Mouse (Mus musculus) heart, postnatal 14 days (tissue): ENCODE measurements around the gene Tpra1. TPM values are rescaled to one million over a fixed set of nuclear protein-coding genes. Genes with fewer than 3 reads are reported as not detected.

Source experiments
- DNase-seq, 2 experiments: peaks; one replicate each; pipeline ENCODE4 v3.0.0; 2021 to 2022
- intact Hi-C: fragments of 180-260 bp; cut with DNase I; formaldehyde crosslinking; loops from one replicate; pipeline ENCODE4 v1.15.1; 2025
- total RNA-seq, 2 experiments: library from RNA; stranded (reverse); gene quantifications; 2 replicates each; pipeline ENCODE4 v1.2.3; 2021

Tpra1 gene
- total RNA-seq, 2 experiments from 2014 or later = 34.7 to 38.9 TPM

- intact Hi-C loops = no loop called here
- DNase-seq = no peak
Measured at GRCm38 (mm10) chr6:88886417-88886967, 15.6 kb upstream of the Tpra1 start.

DNA sequence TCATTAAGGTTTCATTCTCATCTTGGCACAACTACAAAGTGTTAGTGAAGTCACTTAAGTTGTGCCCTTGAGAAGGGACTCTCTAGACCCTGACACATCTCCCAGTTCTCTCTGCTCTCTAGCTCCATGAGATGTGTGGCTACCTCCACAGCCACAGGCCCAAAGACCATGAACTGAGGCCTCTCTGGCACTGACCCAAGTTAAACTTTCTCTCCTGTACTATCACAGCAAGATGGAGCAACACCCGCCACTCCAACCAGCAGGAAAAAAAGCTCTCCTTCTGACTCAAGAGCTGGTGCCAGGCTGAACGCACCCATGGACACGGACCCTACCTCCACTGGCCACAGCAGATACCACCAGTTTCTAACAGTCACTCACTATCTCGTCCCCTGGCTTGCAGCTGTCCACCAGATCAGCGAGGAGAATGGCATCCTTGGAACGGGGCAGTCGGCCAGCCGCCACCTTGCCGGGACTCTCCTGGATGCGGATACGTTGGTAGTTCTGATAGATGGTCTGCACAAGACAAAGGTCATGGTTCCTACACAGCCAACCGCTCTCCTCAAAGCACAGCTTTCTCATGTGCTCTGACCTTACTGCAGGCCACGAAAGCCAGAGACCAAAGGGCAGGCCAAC lies 12.5 kb upstream of the Tpra1 start:
- intact Hi-C loops = loop anchor here (5.0 kb wide), 1 partner anchor 342 kb away; no protein-coding TSS in a partner anchor
- no peak for DNase-seq

GRCm38 (mm10) chr6:88890832-88891231 lies 11.2 kb upstream of the Tpra1 start:
- DNase-seq = no peak
- intact Hi-C loops = loop anchor here (5.0 kb wide), 1 partner anchor 344 kb away; no protein-coding TSS in a partner anchor

DNA sequence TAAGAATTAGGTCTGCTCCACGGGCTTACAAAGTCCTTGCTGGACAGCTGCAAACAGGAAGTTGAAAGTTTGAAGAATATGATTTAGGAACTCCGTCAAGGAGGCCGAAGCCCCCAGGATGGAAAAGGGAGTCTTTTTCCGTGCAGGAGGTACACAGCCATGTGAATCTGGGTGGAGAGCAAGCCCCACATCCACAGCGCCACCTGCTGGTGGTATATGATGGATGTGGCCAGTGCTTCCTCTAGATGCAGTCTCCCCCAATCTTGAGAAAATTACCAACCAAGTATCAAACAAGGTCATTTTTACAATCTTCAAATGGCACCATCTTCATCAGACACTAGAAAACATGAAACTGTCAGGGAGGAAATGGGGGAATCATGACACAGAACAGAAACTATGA lies 8.5 kb upstream of the Tpra1 start:
- intact Hi-C loops = loop anchor here (5.0 kb wide), 1 partner anchor 346 kb away; no protein-coding TSS in a partner anchor
- DNase-seq = peak; percentile 69 to 78

- no peak for DNase-seq
- intact Hi-C loops = no loop called here
Measured at GRCm38 (mm10) chr6:88895943-88896342, 6.1 kb upstream of the Tpra1 start.

GRCm38 (mm10) chr6:88897246-88897645 lies 4.8 kb upstream of the Tpra1 start:
- intact Hi-C loops = no loop called here
- no peak for DNase-seq

- intact Hi-C loops = no loop called here
Measured at GRCm38 (mm10) chr6:88898534-88899048, 3.5 kb upstream of the Tpra1 start, which contains the start of gene Mcm2. Gene Mcm2, minus strand, starts transcription at chr6:88898780.

DNA sequence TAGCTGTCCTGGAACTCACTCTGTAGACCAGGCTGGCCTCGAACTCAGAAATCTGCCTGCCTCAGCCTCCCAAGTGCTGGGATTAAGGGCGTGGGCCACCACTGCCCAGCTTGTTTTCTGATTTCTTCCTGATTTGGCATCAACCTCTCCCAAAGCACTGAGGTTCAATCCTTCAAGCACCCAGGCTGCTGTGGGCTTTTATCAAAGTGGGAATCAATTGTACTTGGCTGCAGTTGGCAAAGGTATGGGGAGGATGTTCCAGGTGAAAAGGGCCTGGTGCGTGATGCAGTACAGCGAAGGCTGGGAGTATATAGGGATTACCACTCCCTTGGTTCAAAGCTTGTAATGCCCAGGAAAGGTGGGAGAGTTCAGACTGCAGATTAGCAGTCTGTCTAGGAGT lies 3.0 kb upstream of the Tpra1 start:
- intact Hi-C loops = no loop called here

More at GRCm38 (mm10) chr6:88898534-88899048, 3.5 kb upstream of the Tpra1 start, which contains the start of gene Mcm2:
- peak; percentile 92 to 95 for DNase-seq

DNA sequence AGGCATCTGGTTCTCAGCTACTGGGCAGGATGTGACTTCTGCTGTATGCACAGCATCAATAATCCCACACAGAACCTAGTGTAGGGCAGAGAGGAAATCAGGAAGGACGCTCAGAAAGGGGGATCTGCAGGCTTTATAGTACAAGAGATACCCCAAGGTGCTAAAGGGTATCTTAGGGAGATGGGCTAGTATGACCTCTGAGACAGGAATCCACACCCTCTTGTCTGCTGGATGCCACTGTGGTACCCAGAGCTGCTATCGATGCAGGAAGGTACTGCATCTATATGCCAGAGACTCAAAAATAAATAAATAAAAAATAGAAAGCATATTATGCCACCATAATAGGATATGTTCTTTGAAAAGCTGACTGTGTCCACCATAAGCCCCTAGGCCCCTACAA lies 2.4 kb upstream of the Tpra1 start:
- no peak for DNase-seq
- intact Hi-C loops = no loop called here

More for the DNA sequence above, 3.0 kb upstream of the Tpra1 start:
- DNase-seq = no peak

- DNase-seq = no peak
- intact Hi-C loops = no loop called here
Measured at GRCm38 (mm10) chr6:88901471-88901870, 580 bp upstream of the Tpra1 start.

- intact Hi-C loops = no loop called here
- DNase-seq = no peak
Measured at GRCm38 (mm10) chr6:88903708-88904107, 1.7 kb downstream of the Tpra1 start.

DNA sequence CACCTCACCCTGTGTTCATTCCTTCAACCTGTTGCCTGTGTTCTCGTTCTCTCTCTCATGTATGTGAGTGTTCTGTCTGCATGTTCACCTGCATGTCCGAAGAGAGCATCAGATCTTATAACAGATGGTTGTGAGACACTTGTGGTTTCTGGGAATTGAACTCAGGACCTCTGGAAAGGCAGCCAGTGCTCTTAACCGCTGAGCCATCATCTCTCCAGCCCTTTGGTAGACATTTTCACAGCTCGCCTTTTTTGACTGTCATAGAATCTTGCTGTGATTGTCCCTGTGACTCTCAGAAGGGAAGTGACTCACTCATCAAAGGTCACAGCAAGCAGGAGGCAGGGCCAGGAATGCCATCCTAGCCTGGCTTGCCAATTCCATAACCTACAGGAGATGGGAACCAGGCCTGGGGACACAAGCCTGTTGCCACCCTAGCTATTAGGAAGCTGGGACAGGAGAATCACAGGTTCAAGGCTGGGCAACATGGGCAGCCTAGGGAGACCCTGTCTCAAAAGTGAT lies 2.5 kb downstream of the Tpra1 start:
- intact Hi-C loops = no loop called here
- DNase-seq = no peak

DNA sequence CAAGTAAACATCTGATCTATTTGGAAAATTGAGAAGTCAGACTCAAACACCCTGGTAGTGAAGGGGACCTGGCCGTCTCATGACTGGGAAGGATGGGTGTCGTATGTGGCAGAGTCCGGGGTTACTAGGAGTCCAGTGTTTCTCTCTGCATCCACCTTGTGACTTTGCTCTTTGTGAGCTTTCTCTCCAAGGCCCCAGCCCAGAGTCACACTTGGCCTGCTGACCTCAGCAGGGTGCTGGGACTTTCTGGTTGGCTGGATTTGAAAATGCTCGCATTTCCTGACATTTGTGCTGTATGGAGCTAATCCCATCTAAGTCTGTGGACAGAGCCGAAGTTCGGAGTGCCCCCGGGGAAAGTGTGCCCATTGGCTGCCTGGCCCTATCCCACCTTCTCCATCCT lies 3.0 kb downstream of the Tpra1 start:
- no peak for DNase-seq
- intact Hi-C loops = no loop called here

DNA sequence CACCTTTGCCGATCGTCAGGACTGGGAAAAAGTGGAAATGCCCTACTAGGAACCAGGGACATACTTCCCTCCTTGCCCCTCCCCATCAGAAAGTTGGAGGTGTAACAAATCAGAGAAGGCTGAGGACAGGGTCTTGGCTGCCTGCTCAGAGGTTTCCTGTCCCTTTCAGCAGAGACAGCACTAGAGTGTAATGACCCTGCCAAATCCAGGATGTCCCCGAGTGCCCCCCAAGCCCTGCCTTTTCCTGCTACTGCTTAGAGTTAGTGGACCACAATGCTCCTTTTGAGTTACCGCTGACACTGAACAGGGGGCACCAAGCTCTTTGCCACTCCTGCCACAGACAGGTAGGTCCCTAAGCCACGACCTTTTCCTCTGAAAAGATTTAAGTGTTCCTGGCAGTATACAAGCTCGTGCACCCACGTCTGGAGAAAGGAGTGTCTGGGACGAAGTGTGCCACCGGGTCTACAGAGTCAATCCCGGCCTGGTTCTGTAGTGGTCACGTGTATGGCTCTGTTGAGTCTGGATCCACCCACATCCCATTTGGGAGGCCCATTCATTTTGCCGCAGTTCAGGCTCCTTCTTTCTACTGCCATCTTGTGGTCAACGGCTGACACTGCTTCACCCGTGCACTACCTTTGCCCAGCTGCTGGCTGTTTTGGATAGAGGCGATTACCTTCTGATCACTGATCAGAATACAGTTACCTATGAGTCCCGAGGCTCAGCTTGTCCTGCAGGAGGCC lies 4.5 kb downstream of the Tpra1 start:
- peak; percentile 55 to 71 for DNase-seq
- intact Hi-C loops = no loop called here

GRCm38 (mm10) chr6:88909151-88909550 lies 7.1 kb downstream of the Tpra1 start:
- no peak for DNase-seq
- intact Hi-C loops = no loop called here

DNA sequence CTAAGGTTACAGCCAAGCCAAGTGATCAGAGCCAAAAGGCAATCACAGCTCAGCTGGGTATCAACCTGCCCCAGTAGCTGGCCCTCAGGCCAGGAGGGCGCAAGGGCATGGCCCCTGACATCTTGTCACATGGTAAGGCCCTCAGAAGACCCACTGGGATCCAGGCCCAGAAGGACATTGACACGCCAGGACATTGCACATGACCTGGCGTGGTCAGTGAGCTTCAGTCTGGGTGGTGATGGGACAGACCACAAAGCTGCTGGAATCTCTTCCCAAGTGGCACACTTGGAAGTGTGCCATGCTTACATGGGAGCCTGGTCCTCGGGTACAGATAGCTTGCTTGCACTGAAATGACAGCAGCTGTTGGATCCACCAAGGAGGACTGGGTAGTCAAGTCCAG lies 11.0 kb downstream of the Tpra1 start:
- intact Hi-C loops = no loop called here
- peak; percentile 36 to 56 for DNase-seq

DNA sequence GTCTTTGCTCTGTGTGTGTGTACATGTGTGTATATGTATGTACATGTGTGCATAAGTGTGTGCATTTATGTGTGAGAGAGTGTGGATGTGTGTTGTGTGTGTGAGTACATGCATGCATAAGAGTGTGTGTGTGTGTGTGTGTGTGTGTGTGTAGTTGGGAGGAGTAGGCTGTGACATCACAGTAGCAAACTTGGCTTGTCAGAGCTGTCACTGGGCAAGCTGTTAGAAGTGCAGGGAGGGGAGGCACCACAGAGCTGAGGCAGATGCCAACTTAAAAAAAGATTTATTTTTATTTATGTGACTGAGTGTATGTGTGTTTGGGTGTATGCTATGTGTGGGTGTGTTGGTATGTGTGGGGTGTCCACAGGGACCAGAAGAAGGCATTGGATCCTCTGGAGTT lies 11.4 kb downstream of the Tpra1 start:
- no peak for DNase-seq
- intact Hi-C loops = no loop called here

DNA sequence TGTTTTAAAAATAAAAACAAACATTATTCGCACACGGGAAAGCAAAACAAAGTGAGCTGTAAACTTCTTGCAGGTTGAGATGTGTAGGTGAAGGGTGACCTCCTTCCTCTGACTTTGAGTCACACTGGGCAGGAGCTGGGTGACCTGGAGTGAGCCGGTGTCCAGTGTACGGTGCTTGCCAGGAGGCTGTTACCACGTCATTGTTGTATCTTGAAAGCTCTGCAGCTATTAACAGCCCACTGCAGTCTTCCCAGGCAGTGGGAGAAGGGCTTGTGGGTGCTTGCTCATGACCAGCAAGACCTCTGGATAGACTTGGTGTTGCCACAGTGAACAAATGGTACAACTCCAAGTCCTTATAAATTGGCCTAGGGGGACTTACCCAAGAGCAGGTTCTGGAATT lies 12.7 kb downstream of the Tpra1 start:
- intact Hi-C loops = no loop called here
- DNase-seq = peak in 1 of 2 experiments; percentile 48

GRCm38 (mm10) chr6:88915510-88915909 lies 13.5 kb downstream of the Tpra1 start:
- intact Hi-C loops = no loop called here
- peak in 1 of 2 experiments; percentile 46 for DNase-seq

- DNase-seq = peak in 1 of 2 experiments; percentile 68
- intact Hi-C loops = no loop called here
Measured at GRCm38 (mm10) chr6:88916153-88916552, 14.1 kb downstream of the Tpra1 start.

- intact Hi-C loops = no loop called here
Measured at GRCm38 (mm10) chr6:88918802-88919201, 16.8 kb downstream of the Tpra1 start.

More at GRCm38 (mm10) chr6:88918802-88919201, 16.8 kb downstream of the Tpra1 start:
- DNase-seq = no peak
